Mouse (Mus musculus): ENCODE results near the gene Pirt. TPM values are rescaled to one million over a fixed set of nuclear protein-coding genes. Genes with fewer than 3 reads are reported as not detected.

The Pirt gene
- total RNA-seq (2012; rRNA removed) = 0.76 and 2.5 TPM in 2 replicates

- no peak within 1 kb of the TSS for H3K27ac ChIP-seq (ENCODE audit: insufficient read depth, low read depth, low read length, poor library complexity, severe bottlenecking)
- peak within 1 kb of the TSS; percentile 37; the same call in 1 of the 2 replicates for H3K9ac ChIP-seq (ENCODE audit: insufficient read depth, low read depth, low read length, poor library complexity, severe bottlenecking)
- H3K9me3 ChIP-seq (ENCODE audit: control insufficient read depth, insufficient read depth, low read depth, low read length) = no peaks in the 10 kb centered on the region
- H3K4me1 ChIP-seq (ENCODE audit: control insufficient read depth in 2 of 2, insufficient read depth in 2 of 2, low read length in 2 of 2, poor library complexity in 1 of 2) = peaks cover 6 to 12% of the 10 kb centered on the region in 2 experiments; a peak in 2 of 4 replicates
- TF ChIP-seq HCFC1 (IDR thresholded peaks at IDR 0.05; ENCODE audit: borderline replicate concordance, insufficient read depth, low read length) = no peak
- no peak for TF ChIP-seq ZNF384 (IDR thresholded peaks at IDR 0.05; ENCODE audit: low read depth, low read length)
- no peak for TF ChIP-seq ZC3H11A (IDR thresholded peaks at IDR 0.05; ENCODE audit: borderline replicate concordance, low read depth, low read length)
- no peak for TF ChIP-seq MAFK (IDR thresholded peaks at IDR 0.05; ENCODE audit: insufficient read depth, low read depth, low read length)
- no peak for TF ChIP-seq CHD2 (IDR thresholded peaks at IDR 0.05; ENCODE audit: low read depth, low read length)
- no peaks in the 10 kb centered on the region for H3K36me3 ChIP-seq (ENCODE audit: control insufficient read depth, insufficient read depth, low read length, poor library complexity, severe bottlenecking)
- no peak for DNase-seq (ENCODE audit: low read depth, low spot score)
- peak within 1 kb of the TSS; percentile 33 to 43; a peak in 3 of 4 replicates for H3K4me3 ChIP-seq (ENCODE audit: insufficient read depth in 1 of 2, low read depth in 1 of 2, low read length in 2 of 2, poor library complexity in 1 of 2, severe bottlenecking in 1 of 2)
- in situ Hi-C loops (cut with MboI; ENCODE audit: low sequenced_read_pairs in 2 of 2, unreplicated experiment in 2 of 2) = no loop called here
These were observed at the start of gene Pirt for GRCm38 (mm10) chr11:66911811-66912210. Gene Pirt (plus strand): TSS chr11:66911981.

GRCm38 (mm10) chr11:66871701-66872100, 40.1 kb upstream of the Pirt start:
- TF ChIP-seq MAFK (IDR thresholded peaks at IDR 0.05; ENCODE audit: insufficient read depth, low read depth, low read length) = no peak
- TF ChIP-seq ZC3H11A (IDR thresholded peaks at IDR 0.05; ENCODE audit: borderline replicate concordance, low read depth, low read length) = peak; percentile 64
- Histone ChIP-seq H3K4me1 (ENCODE audit: control insufficient read depth in 2 of 2, insufficient read depth in 2 of 2, low read length in 2 of 2, poor library complexity in 1 of 2) (no peaks in the 10 kb centered on the region), H3K9me3 (ENCODE audit: control insufficient read depth, insufficient read depth, low read depth, low read length) (no peaks in the 10 kb centered on the region), H3K36me3 (ENCODE audit: control insufficient read depth, insufficient read depth, low read length, poor library complexity, severe bottlenecking) (no peaks in the 10 kb centered on the region), H3K4me3 (ENCODE audit: insufficient read depth in 1 of 2, low read depth in 1 of 2, low read length in 2 of 2, poor library complexity in 1 of 2, severe bottlenecking in 1 of 2) (no peak overlapping the region), H3K27ac (ENCODE audit: insufficient read depth, low read depth, low read length, poor library complexity, severe bottlenecking) (no peak overlapping the region), H3K9ac (ENCODE audit: insufficient read depth, low read depth, low read length, poor library complexity, severe bottlenecking) (no peak overlapping the region)
- in situ Hi-C loops (cut with MboI; ENCODE audit: low sequenced_read_pairs in 2 of 2, unreplicated experiment in 2 of 2) = no loop called here
- peak; percentile 33 for DNase-seq (ENCODE audit: low read depth, low spot score)

GRCm38 (mm10) chr11:66872773-66873470, 38.9 kb upstream of the Pirt start:
- no peak for TF ChIP-seq ZNF384 (IDR thresholded peaks at IDR 0.05; ENCODE audit: low read depth, low read length)
- TF ChIP-seq ZC3H11A (IDR thresholded peaks at IDR 0.05; ENCODE audit: borderline replicate concordance, low read depth, low read length) = no peak
- TF ChIP-seq MAFK (IDR thresholded peaks at IDR 0.05; ENCODE audit: insufficient read depth, low read depth, low read length) = no peak
- no peak for TF ChIP-seq HCFC1 (IDR thresholded peaks at IDR 0.05; ENCODE audit: borderline replicate concordance, insufficient read depth, low read length)
- no peak for TF ChIP-seq CHD2 (IDR thresholded peaks at IDR 0.05; ENCODE audit: low read depth, low read length)
- DNase-seq (ENCODE audit: low read depth, low spot score) = no peak

GRCm38 (mm10) chr11:66881291-66881690, 30.5 kb upstream of the Pirt start:
- in situ Hi-C loops (cut with MboI; ENCODE audit: low sequenced_read_pairs in 2 of 2, unreplicated experiment in 2 of 2) = no loop called here
- H3K9ac ChIP-seq (ENCODE audit: insufficient read depth, low read depth, low read length, poor library complexity, severe bottlenecking) = no peak overlapping the region
- no peaks in the 10 kb centered on the region for H3K9me3 ChIP-seq (ENCODE audit: control insufficient read depth, insufficient read depth, low read depth, low read length)
- no peak for DNase-seq (ENCODE audit: low read depth, low spot score)
- H3K36me3 ChIP-seq (ENCODE audit: control insufficient read depth, insufficient read depth, low read length, poor library complexity, severe bottlenecking) = no peaks in the 10 kb centered on the region
- TF ChIP-seq MAFK (IDR thresholded peaks at IDR 0.05; ENCODE audit: insufficient read depth, low read depth, low read length) = no peak
- TF ChIP-seq ZC3H11A (IDR thresholded peaks at IDR 0.05; ENCODE audit: borderline replicate concordance, low read depth, low read length) = no peak
- no peak for TF ChIP-seq CHD2 (IDR thresholded peaks at IDR 0.05; ENCODE audit: low read depth, low read length)
- TF ChIP-seq ZNF384 (IDR thresholded peaks at IDR 0.05; ENCODE audit: low read depth, low read length) = no peak
- no peak for TF ChIP-seq HCFC1 (IDR thresholded peaks at IDR 0.05; ENCODE audit: borderline replicate concordance, insufficient read depth, low read length)
- no peak overlapping the region for H3K4me3 ChIP-seq (ENCODE audit: insufficient read depth in 1 of 2, low read depth in 1 of 2, low read length in 2 of 2, poor library complexity in 1 of 2, severe bottlenecking in 1 of 2)
- no peak overlapping the region for H3K27ac ChIP-seq (ENCODE audit: insufficient read depth, low read depth, low read length, poor library complexity, severe bottlenecking)
- H3K4me1 ChIP-seq (ENCODE audit: control insufficient read depth in 2 of 2, insufficient read depth in 2 of 2, low read length in 2 of 2, poor library complexity in 1 of 2) = no peaks in the 10 kb centered on the region

More at GRCm38 (mm10) chr11:66872773-66873470, 38.9 kb upstream of the Pirt start:
- Histone ChIP-seq H3K9ac (ENCODE audit: insufficient read depth, low read depth, low read length, poor library complexity, severe bottlenecking) (no peak overlapping the region), H3K9me3 (ENCODE audit: control insufficient read depth, insufficient read depth, low read depth, low read length) (no peaks in the 10 kb centered on the region), H3K27ac (ENCODE audit: insufficient read depth, low read depth, low read length, poor library complexity, severe bottlenecking) (no peak overlapping the region), H3K4me1 (ENCODE audit: control insufficient read depth in 2 of 2, insufficient read depth in 2 of 2, low read length in 2 of 2, poor library complexity in 1 of 2) (no peaks in the 10 kb centered on the region), H3K36me3 (ENCODE audit: control insufficient read depth, insufficient read depth, low read length, poor library complexity, severe bottlenecking) (no peaks in the 10 kb centered on the region), H3K4me3 (ENCODE audit: insufficient read depth in 1 of 2, low read depth in 1 of 2, low read length in 2 of 2, poor library complexity in 1 of 2, severe bottlenecking in 1 of 2) (no peak overlapping the region)
- in situ Hi-C loops (cut with MboI; ENCODE audit: low sequenced_read_pairs in 2 of 2, unreplicated experiment in 2 of 2) = no loop called here
